Mouse (Mus musculus): ENCODE measurements around the gene Gfy. TPM values are rescaled to one million over a fixed set of nuclear protein-coding genes. Genes with fewer than 3 reads are reported as not detected.

Gfy gene
- polyA plus RNA-seq, 1 experiment from 2014 or later, result 1.8 TPM

DNA sequence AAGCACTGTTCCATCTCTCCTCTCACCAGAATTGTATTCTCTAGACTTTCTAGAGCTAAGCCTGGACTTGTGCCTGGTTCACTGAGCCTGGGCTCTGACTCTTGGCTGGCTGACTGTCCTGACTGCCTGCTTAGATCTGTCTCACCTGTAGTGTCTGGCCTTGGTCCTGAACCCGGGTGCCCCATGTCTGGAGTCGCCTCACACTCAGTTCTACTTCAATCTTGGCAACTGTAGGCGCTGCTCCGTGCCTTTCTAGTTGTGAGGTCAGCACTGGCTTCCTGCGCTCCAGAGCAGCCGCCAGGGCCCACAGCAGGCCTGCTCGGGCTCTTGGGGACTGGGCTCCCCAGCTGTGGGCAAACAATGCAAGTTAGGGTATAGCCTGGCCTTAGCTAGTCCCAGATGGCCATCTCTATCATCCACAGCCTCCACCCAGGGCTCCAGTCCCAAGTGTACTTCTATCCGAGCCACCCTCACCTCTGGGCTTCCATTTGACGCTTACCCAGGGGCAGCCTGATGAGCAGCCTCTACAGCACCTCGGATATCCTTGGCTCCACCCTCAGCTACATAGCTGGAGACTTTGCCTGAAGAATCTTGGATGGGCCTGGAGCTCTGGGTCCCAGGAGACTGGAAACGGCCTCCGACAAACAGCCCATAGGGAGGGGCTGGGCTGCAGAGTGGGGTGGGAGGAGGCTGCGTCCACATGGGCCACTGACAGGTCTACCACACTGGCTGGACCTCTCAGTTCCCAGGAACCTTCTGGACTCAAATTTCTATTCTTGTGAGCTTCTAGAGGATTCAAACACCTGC, 34.8 kb downstream of the Gfy start:
- WGBS, result 87% methylated on average over 13 of the region's 13 CpGs
- Histone ChIP-seq H3K27me3 (no peaks in the 10 kb centered on the region), H3K9me3 (no peaks in the 10 kb centered on the region), H3K36me3 (peaks cover 80% of the 10 kb centered on the region), H3K9ac (no peak overlapping the region), H3K4me1 (no peaks in the 10 kb centered on the region), H3K27ac (no peak overlapping the region), H3K4me2 (no peak overlapping the region), H3K4me3 (no peak overlapping the region)
- ATAC-seq (ENCODE audit: insufficient number of reproducible peaks, insufficient read depth, low FRiP score, low TSS enrichment, low read depth), result no peak

DNA sequence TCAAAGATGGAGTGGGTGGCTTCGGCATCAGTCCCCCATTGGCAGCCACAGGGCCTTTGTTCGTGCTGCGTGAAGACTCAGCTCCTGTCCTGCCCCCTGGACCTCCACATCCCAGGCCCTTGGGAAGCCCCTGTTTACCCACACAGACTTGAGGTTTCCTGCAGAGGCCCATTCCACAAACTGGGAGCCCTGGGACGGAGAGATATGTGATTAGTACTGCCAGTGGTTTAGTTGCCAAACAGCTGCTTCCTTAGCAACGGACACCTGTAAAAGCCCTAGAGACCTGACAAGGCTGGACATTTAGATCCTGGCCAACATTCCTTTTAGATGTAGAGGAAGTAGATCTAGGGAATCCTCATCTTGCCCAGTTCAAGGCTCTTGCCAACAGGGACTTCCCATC, 37.5 kb downstream of the Gfy start:
- Histone ChIP-seq H3K4me2 (no peak overlapping the region), H3K9ac (peak overlapping the region; percentile 27; the same call in 1 of the 2 replicates), H3K27ac (no peak overlapping the region), H3K36me3 (peaks cover 62% of the 10 kb centered on the region), H3K4me3 (no peak overlapping the region), H3K4me1 (no peaks in the 10 kb centered on the region), H3K9me3 (no peaks in the 10 kb centered on the region), H3K27me3 (no peaks in the 10 kb centered on the region)
- 91% methylated on average over 5 of the region's 5 CpGs for WGBS
- no peak for ATAC-seq (ENCODE audit: insufficient number of reproducible peaks, insufficient read depth, low FRiP score, low TSS enrichment, low read depth)

DNA sequence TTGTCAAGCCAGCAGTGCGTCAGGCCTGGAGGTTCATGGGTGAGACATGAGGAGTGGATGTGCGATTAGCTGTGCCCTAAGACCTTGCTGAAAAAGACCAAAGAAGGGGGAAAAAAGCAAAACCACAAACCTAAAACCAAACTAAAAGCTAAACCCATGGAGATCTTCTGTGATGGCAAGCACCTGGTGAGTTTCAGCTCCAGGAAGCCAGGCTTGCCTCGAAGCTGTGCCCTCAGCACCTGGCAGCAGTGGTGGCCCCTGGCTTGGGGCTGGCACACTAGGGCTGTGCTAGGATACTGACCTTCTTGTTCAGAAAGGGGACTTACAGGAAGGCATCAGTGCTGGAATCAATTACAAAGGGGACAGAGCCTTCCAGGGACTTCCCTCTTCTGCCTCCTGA, 38.0 kb downstream of the Gfy start:
- 87% methylated on average over 3 of the region's 3 CpGs for WGBS

DNA sequence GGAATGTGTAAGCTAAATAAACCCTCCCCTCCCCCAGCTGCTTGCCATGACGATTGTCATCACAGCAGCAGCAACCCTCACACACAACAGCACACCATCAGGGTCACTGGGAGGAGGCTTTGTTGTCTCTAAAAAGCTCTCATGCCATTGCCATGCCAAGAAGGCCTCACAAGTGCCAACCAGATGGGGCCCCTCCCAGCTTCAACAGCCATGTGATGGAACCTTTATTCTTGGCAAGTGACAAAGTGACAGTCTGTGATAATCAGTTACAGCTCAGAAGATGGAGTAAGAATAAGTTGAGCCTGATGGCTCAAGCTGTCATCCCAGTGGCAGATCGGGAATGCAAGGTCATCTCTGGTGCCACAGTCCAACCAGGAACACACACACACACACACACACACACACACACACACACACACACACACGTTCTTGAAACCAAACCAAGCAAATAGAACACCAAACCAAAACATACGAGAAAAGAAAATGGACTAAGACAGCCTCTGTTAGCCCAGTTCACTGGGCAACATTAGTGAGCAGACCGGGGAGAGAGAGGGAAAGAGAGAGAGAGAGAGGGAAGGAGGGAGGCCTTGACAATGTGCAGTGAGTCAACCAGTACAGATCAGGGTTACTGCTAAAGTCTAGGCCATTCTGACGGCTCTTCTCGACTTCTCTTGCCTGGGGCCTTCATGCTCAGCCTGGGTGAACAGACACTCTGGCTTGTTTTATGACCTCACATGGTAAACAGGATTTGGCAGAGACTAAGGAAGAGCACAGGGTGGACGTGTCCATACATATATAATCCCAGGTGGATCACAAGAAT, 39.3 kb downstream of the Gfy start:
- no peak overlapping the region for H3K9ac ChIP-seq

More for the DNA sequence above, 38.0 kb downstream of the Gfy start:
- Histone ChIP-seq H3K9me3 (no peaks in the 10 kb centered on the region), H3K36me3 (peaks cover 56% of the 10 kb centered on the region), H3K4me1 (no peaks in the 10 kb centered on the region), H3K4me3 (no peak overlapping the region), H3K4me2 (no peak overlapping the region), H3K27ac (no peak overlapping the region), H3K9ac (no peak overlapping the region), H3K27me3 (no peaks in the 10 kb centered on the region)
- ATAC-seq (ENCODE audit: insufficient number of reproducible peaks, insufficient read depth, low FRiP score, low TSS enrichment, low read depth), result no peak

DNA sequence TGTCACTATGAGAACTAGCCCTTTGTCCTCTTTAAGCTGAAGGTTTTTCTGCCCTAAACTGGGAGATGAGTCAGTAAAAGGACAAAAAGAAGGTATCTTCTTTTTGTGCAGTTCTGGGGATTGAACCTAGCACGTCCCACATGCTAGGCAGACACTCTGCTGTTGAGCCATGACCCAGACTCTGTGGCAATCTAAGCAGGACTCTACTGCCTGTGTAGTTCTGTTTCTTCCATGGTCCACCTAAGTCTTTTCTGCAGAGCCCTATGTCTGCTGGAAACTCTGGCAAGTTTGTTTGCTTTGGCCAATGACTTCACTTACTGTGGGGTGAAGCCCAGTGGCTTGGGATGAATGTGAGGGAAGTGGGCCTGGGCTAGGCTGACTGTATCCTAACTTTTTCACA, 41.0 kb downstream of the Gfy start:
- WGBS, result 77% methylated on average over 1 of the region's 1 CpGs
- Histone ChIP-seq H3K4me3 (no peak overlapping the region), H3K27ac (no peak overlapping the region), H3K4me1 (peaks cover 7% of the 10 kb centered on the region), H3K27me3 (peaks cover 15% of the 10 kb centered on the region; the same call in 1 of the 2 replicates), H3K9me3 (no peaks in the 10 kb centered on the region), H3K4me2 (no peak overlapping the region), H3K9ac (no peak overlapping the region), H3K36me3 (peaks cover 27% of the 10 kb centered on the region)
- ATAC-seq (ENCODE audit: insufficient number of reproducible peaks, insufficient read depth, low FRiP score, low TSS enrichment, low read depth), result no peak

More for the DNA sequence above, 39.3 kb downstream of the Gfy start:
- Histone ChIP-seq H3K27me3 (peaks cover 7% of the 10 kb centered on the region; the same call in 1 of the 2 replicates), H3K4me1 (peaks cover 7% of the 10 kb centered on the region), H3K9me3 (no peaks in the 10 kb centered on the region), H3K4me2 (no peak overlapping the region), H3K4me3 (no peak overlapping the region), H3K36me3 (peaks cover 44% of the 10 kb centered on the region), H3K27ac (no peak overlapping the region)
- WGBS, result 70% methylated on average over 8 of the region's 8 CpGs
- no peak for ATAC-seq (ENCODE audit: insufficient number of reproducible peaks, insufficient read depth, low FRiP score, low TSS enrichment, low read depth)

DNA sequence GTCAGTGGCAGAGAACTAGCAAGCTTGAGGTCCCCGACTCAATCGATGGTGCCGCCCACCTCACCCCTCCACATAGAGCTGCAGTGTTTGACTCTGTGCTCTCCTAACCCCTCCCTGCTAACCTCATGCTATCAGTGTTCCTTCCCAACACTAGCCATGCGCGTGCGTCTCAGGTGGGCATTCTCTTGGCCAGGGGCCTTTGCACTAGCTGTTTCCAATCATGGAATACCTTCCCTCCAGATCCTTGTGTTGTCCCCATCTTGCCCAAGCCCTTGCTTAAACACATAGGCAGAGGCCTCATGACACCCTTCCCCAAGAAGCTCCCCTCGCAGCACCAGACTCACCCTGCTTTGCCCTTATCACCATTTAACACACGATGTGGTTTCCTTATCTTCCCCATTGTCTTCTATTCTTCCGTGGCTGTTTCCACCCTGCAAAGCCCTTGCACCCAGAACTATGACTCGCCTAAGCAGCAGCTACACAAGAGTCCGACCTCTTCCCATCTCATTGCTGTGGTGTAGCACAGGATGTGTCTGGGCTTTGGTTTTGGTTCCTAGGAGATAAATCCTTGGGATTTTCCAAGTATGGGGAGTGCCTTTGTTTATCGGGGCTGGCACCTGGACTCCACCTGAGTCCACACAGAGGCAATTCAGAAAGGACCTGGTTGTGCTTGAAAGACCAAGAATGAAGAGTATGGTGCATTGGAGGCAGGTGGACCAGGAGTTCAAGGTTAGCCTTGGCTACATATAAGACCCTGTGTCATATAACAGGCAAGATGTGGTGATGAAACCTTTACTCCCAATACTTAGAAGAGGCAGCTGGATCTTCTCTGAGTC, 42.0 kb downstream of the Gfy start:
- Histone ChIP-seq H3K27ac (no peak overlapping the region), H3K36me3 (peaks cover 17% of the 10 kb centered on the region), H3K4me2 (no peak overlapping the region), H3K4me1 (peaks cover 7% of the 10 kb centered on the region), H3K9ac (no peak overlapping the region), H3K9me3 (no peaks in the 10 kb centered on the region), H3K27me3 (peaks cover 15% of the 10 kb centered on the region; the same call in 1 of the 2 replicates), H3K4me3 (no peak overlapping the region)
- ATAC-seq (ENCODE audit: insufficient number of reproducible peaks, insufficient read depth, low FRiP score, low TSS enrichment, low read depth), result no peak
- WGBS, result 88% methylated on average over 12 of the region's 12 CpGs

DNA sequence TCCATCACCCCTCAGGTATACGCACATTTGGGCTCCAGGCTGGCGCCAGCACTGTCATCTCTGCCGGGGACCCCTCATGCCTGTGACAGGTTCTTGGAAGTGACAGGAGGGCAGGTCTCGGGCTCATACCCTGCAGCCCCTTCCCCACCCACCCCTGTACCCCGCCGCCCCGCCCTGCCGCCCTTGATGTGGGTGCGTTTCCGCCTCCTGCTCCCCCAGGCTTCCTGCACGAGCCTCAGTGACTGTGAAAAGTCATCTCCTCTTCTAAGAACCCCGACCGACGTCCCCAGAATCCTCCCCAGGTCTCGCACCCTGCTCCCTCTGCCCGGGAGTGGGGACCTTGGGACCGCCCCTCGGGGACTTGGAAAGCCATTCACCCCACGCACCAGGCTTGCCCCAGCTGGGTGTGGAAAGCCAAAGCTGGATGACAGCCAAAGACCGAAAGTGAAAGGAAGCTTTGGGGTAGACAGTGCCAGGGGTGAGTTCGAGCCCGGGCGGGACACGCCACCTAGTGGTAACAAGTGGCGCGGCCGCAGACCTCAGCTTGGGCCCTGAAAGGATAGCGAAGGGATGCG, 43.3 kb downstream of the Gfy start, which contains the start of the genes Gm45713 and Flt3l:
Gene Gm45713 (minus strand): TSS at position 239 of the 575 bp plus-strand sequence.
Gene Flt3l (minus strand): TSS at position 440 of the 575 bp plus-strand sequence.
- Histone ChIP-seq H3K4me3 (peak within 1 kb of the TSS; percentile 56), H3K36me3 (0 out of 2 replicates have a peak, but pooled peaks cover 4% of the 10 kb centered on the region), H3K4me2 (peak within 1 kb of the TSS; percentile 72), H3K9ac (peak within 1 kb of the TSS; percentile 77), H3K9me3 (no peaks in the 10 kb centered on the region), H3K4me1 (peaks cover 7% of the 10 kb centered on the region), H3K27ac (peak within 1 kb of the TSS; percentile 5; the same call in 1 of the 2 replicates), H3K27me3 (peaks cover 15% of the 10 kb centered on the region; the same call in 1 of the 2 replicates)
- peak; percentile 60 for ATAC-seq (ENCODE audit: insufficient number of reproducible peaks, insufficient read depth, low FRiP score, low TSS enrichment, low read depth)
- WGBS, result 2% methylated on average over 29 of the region's 29 CpGs

DNA sequence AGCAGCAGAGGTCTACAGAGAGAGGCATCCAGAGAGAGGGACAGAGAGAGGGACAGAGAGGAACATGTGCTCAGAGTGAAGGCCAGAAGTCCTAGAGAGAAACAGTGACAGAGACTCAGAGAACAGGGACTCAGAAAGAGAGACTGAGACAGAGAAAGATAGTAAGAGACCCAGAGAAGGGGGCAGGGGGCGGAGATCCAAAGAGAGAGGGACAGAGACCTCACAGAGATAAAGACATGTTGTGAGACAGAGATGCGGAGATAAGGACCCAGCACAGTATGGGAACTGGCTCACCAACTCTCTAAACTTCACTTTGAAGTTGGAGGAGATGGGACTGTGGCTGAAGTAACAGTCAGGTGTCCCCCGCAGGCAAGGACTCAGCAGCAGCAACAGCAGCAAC, 44.0 kb downstream of the Gfy start:
- WGBS, result 80% methylated on average over 3 of the region's 3 CpGs
- H3K4me1 ChIP-seq, result peaks cover 7% of the 10 kb centered on the region
- 0 out of 2 replicates have a peak, but pooled peaks cover 4% of the 10 kb centered on the region for H3K36me3 ChIP-seq
- H3K4me2 ChIP-seq, result peak overlapping the region; percentile 72
- peaks cover 15% of the 10 kb centered on the region; the same call in 1 of the 2 replicates for H3K27me3 ChIP-seq
- H3K27ac ChIP-seq, result peak overlapping the region; percentile 5; the same call in 1 of the 2 replicates
- H3K9ac ChIP-seq, result peak overlapping the region; percentile 77
- H3K4me3 ChIP-seq, result peak overlapping the region; percentile 56
- no peak for ATAC-seq (ENCODE audit: insufficient number of reproducible peaks, insufficient read depth, low FRiP score, low TSS enrichment, low read depth)
- no peaks in the 10 kb centered on the region for H3K9me3 ChIP-seq

DNA sequence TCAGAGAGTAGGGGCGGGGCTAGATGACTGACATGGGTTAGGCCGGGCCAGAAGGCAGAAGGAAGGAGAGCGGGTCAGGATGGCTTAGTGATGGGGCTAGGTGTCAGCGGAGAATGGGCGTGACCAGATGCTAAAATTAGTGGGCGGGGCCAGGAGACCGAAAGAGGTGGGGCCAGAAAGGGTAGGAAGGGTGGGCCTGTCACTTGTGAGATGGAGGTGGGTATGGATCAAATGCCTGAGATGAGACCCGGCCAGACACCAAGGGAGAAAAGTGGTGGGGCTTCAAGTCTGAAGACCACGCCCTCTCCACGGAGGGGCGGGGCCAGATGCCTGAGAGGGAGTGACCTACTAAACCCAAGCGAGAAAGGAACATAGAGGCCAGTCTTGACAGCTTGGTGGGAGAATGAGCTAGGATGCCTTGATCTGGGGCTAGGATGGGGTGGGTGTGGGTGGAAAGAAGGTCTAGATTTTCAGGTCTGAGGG, 44.8 kb downstream of the Gfy start:
- Histone ChIP-seq H3K9me3 (no peaks in the 10 kb centered on the region), H3K9ac (no peak overlapping the region), H3K27me3 (peaks cover 15% of the 10 kb centered on the region; the same call in 1 of the 2 replicates), H3K4me3 (no peak overlapping the region), H3K27ac (no peak overlapping the region), H3K4me2 (no peak overlapping the region; the same call in 1 of the 2 replicates), H3K4me1 (peaks cover 11% of the 10 kb centered on the region), H3K36me3 (0 out of 2 replicates have a peak, but pooled peaks cover under 1% of the 10 kb centered on the region)
- 8% methylated on average over 12 of the region's 12 CpGs for WGBS
- peak; percentile 61 for ATAC-seq (ENCODE audit: insufficient number of reproducible peaks, insufficient read depth, low FRiP score, low TSS enrichment, low read depth)

DNA sequence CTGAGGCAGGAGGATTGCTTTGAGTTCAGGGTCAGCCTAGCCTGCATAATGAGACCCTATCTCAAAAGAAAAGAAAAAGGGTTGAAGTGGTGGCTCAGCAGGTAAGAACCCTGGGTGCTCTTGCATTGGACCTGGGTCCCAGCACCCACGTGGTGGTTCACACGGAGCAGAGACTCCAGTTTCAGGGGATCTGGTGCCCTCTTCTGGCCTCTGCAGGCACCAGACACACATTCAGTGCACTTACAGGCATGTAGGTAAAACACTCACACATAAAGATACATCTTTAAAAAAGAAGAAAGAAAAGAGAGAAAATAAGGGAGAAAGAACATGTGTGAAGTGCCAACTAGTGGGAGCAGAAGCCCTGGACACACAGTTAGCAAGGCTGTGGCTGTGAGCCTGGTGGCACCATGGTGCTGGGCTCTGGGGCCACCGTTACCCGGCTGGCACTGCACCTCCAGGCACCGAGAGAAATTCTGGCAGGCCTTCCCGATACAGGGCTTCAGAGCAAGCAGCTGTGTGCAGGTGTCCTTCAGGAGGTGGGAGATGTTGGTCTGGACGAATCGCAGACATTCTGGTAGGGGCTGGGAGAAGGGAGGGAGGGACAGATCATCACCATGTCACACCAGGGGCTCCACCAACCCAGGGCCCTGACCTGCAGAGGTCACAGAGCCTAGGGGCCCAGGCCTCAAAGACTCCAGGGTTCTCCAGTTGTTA, 45.8 kb downstream of the Gfy start:
- no peaks in the 10 kb centered on the region for H3K9me3 ChIP-seq
- peaks cover 14% of the 10 kb centered on the region for H3K4me1 ChIP-seq
- H3K27me3 ChIP-seq, result peaks cover 15% of the 10 kb centered on the region; the same call in 1 of the 2 replicates
- H3K4me2 ChIP-seq, result no peak overlapping the region
- no peaks in the 10 kb centered on the region for H3K36me3 ChIP-seq
- H3K4me3 ChIP-seq, result no peak overlapping the region
- ATAC-seq (ENCODE audit: insufficient number of reproducible peaks, insufficient read depth, low FRiP score, low TSS enrichment, low read depth), result no peak
- WGBS, result 69% methylated on average over 8 of the region's 8 CpGs
- H3K27ac ChIP-seq, result no peak overlapping the region
- no peak overlapping the region for H3K9ac ChIP-seq
